Mouse (Mus musculus): ENCODE results near the gene Ttc24. TPM values are rescaled to one million over a fixed set of nuclear protein-coding genes. Genes with fewer than 3 reads are reported as not detected.

The Ttc24 gene
- polyA plus RNA-seq, 1 experiment from 2014 or later = not detected

GRCm38 (mm10) chr3:88035561-88036293, 42.4 kb downstream of the Ttc24 start:
- H3K4me3 ChIP-seq (ENCODE audit: low read depth, low read length) = no peak overlapping the region
- 62% methylated on average over 1 of the region's 1 CpGs for WGBS (ENCODE audit: insufficient replicate concordance)
- H3K9me3 ChIP-seq (replicated peaks; ENCODE audit: control insufficient read depth, low read length) = no peaks in the 10 kb centered on the region
- H3K36me3 ChIP-seq (ENCODE audit: control insufficient read depth, insufficient read depth, low read length) = no peaks in the 10 kb centered on the region
- H3K4me1 ChIP-seq (ENCODE audit: control insufficient read depth, insufficient read depth, low read length) = no peaks in the 10 kb centered on the region
- ATAC-seq (replicated peaks; ENCODE audit: insufficient number of reproducible peaks, low FRiP score, low TSS enrichment) = no peak
- no peak overlapping the region for H3K9ac ChIP-seq (ENCODE audit: low read depth, low read length)
- H3K27me3 ChIP-seq (ENCODE audit: control insufficient read depth, insufficient read depth, low read length) = peaks cover 23% of the 10 kb centered on the region
- no peak overlapping the region for H3K4me2 ChIP-seq
- no peak overlapping the region for H3K27ac ChIP-seq (ENCODE audit: low read depth, low read length)

DNA sequence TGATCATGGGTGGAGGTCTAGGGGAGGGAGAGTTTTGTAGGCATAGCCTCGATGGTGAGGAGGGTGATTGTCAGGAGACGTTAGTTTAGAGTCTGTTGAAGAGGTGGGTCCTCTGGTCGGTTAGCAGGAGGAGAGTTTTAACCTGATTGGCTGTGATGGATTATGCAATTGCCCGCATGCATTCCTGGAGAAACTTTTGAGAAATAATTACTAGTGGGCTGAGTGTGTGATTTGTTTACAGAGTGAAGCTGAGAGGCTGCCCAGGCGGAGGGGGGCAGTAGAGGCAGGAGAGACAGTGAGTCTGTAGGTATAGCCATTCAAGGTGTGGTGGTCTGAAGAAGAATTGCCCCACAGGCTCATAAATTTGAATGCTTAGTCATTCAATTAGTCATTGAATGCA, 44.6 kb downstream of the Ttc24 start:
- ATAC-seq (replicated peaks; ENCODE audit: insufficient number of reproducible peaks, low FRiP score, low TSS enrichment) = no peak
- no peaks in the 10 kb centered on the region for H3K9me3 ChIP-seq (replicated peaks; ENCODE audit: control insufficient read depth, low read length)
- H3K27me3 ChIP-seq (ENCODE audit: control insufficient read depth, insufficient read depth, low read length) = peaks cover 28% of the 10 kb centered on the region
- no peaks in the 10 kb centered on the region for H3K36me3 ChIP-seq (ENCODE audit: control insufficient read depth, insufficient read depth, low read length)
- 52% methylated on average over 5 of the region's 5 CpGs for WGBS (ENCODE audit: insufficient replicate concordance)
- no peak overlapping the region for H3K9ac ChIP-seq (ENCODE audit: low read depth, low read length)
- H3K4me1 ChIP-seq (ENCODE audit: control insufficient read depth, insufficient read depth, low read length) = no peaks in the 10 kb centered on the region
- no peak overlapping the region for H3K4me3 ChIP-seq (ENCODE audit: low read depth, low read length)
- H3K4me2 ChIP-seq = no peak overlapping the region
- no peak overlapping the region for H3K27ac ChIP-seq (ENCODE audit: low read depth, low read length)

GRCm38 (mm10) chr3:88030608-88031395, 47.3 kb downstream of the Ttc24 start:
- no peak for ATAC-seq (replicated peaks; ENCODE audit: insufficient number of reproducible peaks, low FRiP score, low TSS enrichment)
- peak overlapping the region; percentile 23; the same call in 1 of the 2 replicates for H3K4me2 ChIP-seq
- H3K27me3 ChIP-seq (ENCODE audit: control insufficient read depth, insufficient read depth, low read length) = peaks cover 42% of the 10 kb centered on the region
- no peak overlapping the region for H3K27ac ChIP-seq (ENCODE audit: low read depth, low read length)
- 16% methylated on average over 19 of the region's 19 CpGs for WGBS (ENCODE audit: insufficient replicate concordance)
- no peak overlapping the region for H3K4me3 ChIP-seq (ENCODE audit: low read depth, low read length)
- H3K4me1 ChIP-seq (ENCODE audit: control insufficient read depth, insufficient read depth, low read length) = no peaks in the 10 kb centered on the region
- H3K9me3 ChIP-seq (replicated peaks; ENCODE audit: control insufficient read depth, low read length) = peaks cover 7% of the 10 kb centered on the region; the same call in 1 of the 2 replicates
- H3K9ac ChIP-seq (ENCODE audit: low read depth, low read length) = 0 out of 2 replicates have a peak overlapping the region, but pooled peaks have one; percentile 10
- H3K36me3 ChIP-seq (ENCODE audit: control insufficient read depth, insufficient read depth, low read length) = no peaks in the 10 kb centered on the region

DNA sequence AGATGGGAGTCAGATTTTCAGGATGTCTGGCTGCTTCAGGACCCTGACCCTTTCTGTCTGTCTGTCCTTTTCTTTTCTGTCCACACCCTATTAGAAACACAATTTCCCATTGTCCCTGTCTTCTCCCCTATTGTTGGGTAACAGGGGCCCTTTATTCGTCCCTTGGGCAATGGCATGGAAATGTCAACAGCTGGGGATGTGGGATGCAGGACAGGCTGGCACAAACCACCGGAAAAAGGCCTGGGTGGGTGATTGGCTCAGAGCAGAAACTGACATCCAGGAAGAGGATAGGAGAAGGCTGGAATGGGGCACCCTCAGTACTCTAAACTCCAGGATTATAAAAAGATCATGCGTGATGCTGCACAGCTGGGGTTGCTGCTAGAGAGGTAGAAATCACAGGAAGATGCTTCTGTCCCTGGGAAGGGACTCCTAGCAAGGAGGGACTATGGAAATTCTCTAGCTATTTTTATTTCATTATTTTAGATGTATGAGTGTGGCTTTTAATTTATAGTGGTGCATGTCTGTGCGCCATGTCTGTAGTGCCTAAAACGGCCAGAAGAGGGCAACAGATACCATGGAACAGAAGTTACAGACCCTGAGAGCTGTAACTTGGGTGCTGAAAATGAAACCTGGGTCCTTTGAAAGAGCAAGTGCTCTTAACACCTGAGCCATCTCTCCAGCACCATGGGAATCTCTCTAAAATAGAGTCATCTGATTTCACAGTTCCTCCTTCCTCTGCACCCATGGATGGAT, 50.5 kb downstream of the Ttc24 start, which contains the start of gene Hapln2:
TSS of gene Hapln2 (minus strand) at position 150 of the 753 bp plus-strand sequence.
- 47% methylated on average over 5 of the region's 5 CpGs for WGBS (ENCODE audit: insufficient replicate concordance)
- Histone ChIP-seq H3K4me3 (ENCODE audit: low read depth, low read length) (no peak within 1 kb of the TSS), H3K4me2 (no peak within 1 kb of the TSS), H3K4me1 (ENCODE audit: control insufficient read depth, insufficient read depth, low read length) (peaks cover 9% of the 10 kb centered on the region), H3K27me3 (ENCODE audit: control insufficient read depth, insufficient read depth, low read length) (peaks cover 72% of the 10 kb centered on the region), H3K9me3 (replicated peaks; ENCODE audit: control insufficient read depth, low read length) (peaks cover 7% of the 10 kb centered on the region; the same call in 1 of the 2 replicates), H3K36me3 (ENCODE audit: control insufficient read depth, insufficient read depth, low read length) (no peaks in the 10 kb centered on the region), H3K27ac (ENCODE audit: low read depth, low read length) (no peak within 1 kb of the TSS), H3K9ac (ENCODE audit: low read depth, low read length) (no peak within 1 kb of the TSS)
- no peak for ATAC-seq (replicated peaks; ENCODE audit: insufficient number of reproducible peaks, low FRiP score, low TSS enrichment)

- Histone ChIP-seq H3K4me3 (ENCODE audit: low read depth, low read length) (no peak overlapping the region), H3K4me2 (no peak overlapping the region), H3K27me3 (ENCODE audit: control insufficient read depth, insufficient read depth, low read length) (peaks cover 76% of the 10 kb centered on the region), H3K4me1 (ENCODE audit: control insufficient read depth, insufficient read depth, low read length) (peaks cover 13% of the 10 kb centered on the region), H3K9me3 (replicated peaks; ENCODE audit: control insufficient read depth, low read length) (peaks cover 7% of the 10 kb centered on the region; the same call in 1 of the 2 replicates), H3K36me3 (ENCODE audit: control insufficient read depth, insufficient read depth, low read length) (no peaks in the 10 kb centered on the region), H3K27ac (ENCODE audit: low read depth, low read length) (no peak overlapping the region), H3K9ac (ENCODE audit: low read depth, low read length) (no peak overlapping the region)
- WGBS (ENCODE audit: insufficient replicate concordance) = 59% methylated on average over 7 of the region's 7 CpGs
- ATAC-seq (replicated peaks; ENCODE audit: insufficient number of reproducible peaks, low FRiP score, low TSS enrichment) = no peak
These were observed 51.3 kb downstream of the Ttc24 start for GRCm38 (mm10) chr3:88026823-88027222.

DNA sequence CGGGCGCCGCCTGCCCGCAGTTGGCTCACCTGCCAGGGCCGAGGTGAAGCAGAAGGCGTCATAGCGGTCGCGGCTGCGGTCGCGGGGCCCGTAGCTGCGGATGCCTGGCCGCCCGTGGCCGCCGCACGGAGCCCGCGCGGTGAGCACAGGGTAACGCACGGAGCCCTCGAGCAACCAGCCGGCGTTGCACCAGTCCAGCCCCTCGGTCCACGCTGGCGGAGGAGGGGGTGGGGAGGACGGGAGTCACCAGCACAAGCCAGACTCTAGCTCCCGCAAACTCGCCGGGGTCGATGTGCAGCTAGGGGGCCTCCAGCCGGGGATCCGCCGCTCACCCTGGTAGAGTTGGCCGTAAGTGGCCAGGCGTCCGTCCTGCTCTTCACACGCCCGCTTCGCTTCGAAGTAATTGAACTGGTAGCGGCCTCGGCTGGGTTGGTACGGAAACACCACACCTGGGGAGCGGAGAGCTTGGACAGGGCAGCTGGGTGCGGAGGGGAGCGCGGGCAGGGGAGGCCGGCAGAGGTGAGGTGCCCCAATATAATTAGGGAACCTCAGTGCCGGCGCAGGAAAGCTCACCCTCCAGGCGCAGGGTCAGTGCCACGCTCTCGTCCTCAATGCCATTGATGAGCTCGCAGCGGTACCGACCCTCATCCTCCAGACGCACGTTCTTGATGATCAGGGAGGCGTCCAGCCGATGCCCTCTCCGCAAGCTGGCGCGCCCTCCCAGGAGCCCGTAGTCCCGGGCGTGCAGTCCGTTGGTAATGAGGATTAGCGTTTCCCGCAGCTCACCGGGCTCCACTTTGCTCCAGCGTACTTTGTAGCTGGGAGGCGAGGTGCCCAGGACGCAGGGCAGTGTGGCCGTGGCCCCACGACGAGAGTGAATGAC, 54.7 kb downstream of the Ttc24 start:
- peak overlapping the region; percentile 82 for H3K4me2 ChIP-seq
- H3K9me3 ChIP-seq (replicated peaks; ENCODE audit: control insufficient read depth, low read length) = peaks cover 6% of the 10 kb centered on the region; the same call in 1 of the 2 replicates
- H3K36me3 ChIP-seq (ENCODE audit: control insufficient read depth, insufficient read depth, low read length) = no peaks in the 10 kb centered on the region
- no peak overlapping the region for H3K27ac ChIP-seq (ENCODE audit: low read depth, low read length)
- H3K9ac ChIP-seq (ENCODE audit: low read depth, low read length) = peak overlapping the region; percentile 23; the same call in 1 of the 2 replicates
- H3K4me1 ChIP-seq (ENCODE audit: control insufficient read depth, insufficient read depth, low read length) = peaks cover 13% of the 10 kb centered on the region
- H3K4me3 ChIP-seq (ENCODE audit: low read depth, low read length) = peak overlapping the region; percentile 46
- under 1% methylated on average over 81 of the region's 81 CpGs for WGBS (ENCODE audit: insufficient replicate concordance)
- H3K27me3 ChIP-seq (ENCODE audit: control insufficient read depth, insufficient read depth, low read length) = peaks cover 75% of the 10 kb centered on the region
- no peak; the same call in 1 of the 2 replicates for ATAC-seq (replicated peaks; ENCODE audit: insufficient number of reproducible peaks, low FRiP score, low TSS enrichment)

DNA sequence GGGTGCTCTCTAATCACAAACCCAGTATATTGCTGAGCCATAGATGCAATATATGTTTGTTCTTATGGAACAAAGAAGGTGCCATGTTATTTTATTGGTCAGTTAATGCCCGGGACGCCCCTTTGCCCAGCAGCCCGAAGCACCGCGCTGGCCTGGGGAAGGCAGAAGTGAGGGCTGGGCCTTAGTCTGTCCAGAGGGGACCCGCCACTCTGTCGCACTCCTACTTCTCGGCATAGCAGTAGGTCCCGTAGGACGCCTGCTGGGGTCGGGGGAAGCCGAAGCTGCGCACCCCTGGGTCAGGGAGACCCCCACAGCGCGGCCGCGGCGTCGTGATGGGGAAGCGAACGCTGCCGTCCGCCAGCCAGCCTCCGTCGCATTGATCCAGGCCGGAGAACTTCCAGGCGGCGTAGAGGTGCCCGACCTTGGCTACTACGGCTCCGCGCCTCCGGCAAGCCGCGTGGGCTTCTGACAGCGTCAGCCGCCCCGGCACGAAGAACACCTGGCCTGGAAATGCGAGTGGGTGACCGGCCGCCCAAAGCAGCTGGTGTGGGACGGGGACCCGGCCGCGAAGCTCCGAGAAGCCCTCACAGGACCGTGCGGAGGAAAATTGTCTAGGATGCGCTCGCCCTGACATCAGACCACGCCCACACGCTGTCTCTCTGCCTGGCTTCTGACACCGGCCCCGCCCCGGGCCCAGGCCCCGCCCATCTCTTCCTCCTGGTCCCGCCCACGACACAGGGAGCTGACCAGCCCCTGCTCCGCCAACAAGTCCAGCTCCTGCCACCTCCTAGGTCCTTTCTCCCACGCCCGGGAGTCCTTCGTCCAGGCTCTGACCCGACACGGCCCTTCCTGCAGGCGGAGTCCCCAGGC, 55.5 kb downstream of the Ttc24 start:
- Histone ChIP-seq H3K27me3 (ENCODE audit: control insufficient read depth, insufficient read depth, low read length) (peaks cover 80% of the 10 kb centered on the region), H3K27ac (ENCODE audit: low read depth, low read length) (no peak overlapping the region), H3K9me3 (replicated peaks; ENCODE audit: control insufficient read depth, low read length) (no peaks in the 10 kb centered on the region; the same call in 1 of the 2 replicates), H3K4me3 (ENCODE audit: low read depth, low read length) (peak overlapping the region; percentile 46), H3K36me3 (ENCODE audit: control insufficient read depth, insufficient read depth, low read length) (no peaks in the 10 kb centered on the region), H3K4me1 (ENCODE audit: control insufficient read depth, insufficient read depth, low read length) (peaks cover 13% of the 10 kb centered on the region), H3K4me2 (peak overlapping the region; percentile 82), H3K9ac (ENCODE audit: low read depth, low read length) (peak overlapping the region; percentile 23)
- peak; percentile 83 for ATAC-seq (replicated peaks; ENCODE audit: insufficient number of reproducible peaks, low FRiP score, low TSS enrichment)
- 2% methylated on average over 66 of the region's 66 CpGs for WGBS (ENCODE audit: insufficient replicate concordance)
